Mouse (Mus musculus): ENCODE data around the gene Sin3b. TPM values are rescaled to one million over a fixed set of nuclear protein-coding genes. Genes with fewer than 3 reads are reported as not detected.
"Not testable (repeated sequence)": the region's sequence is repeated elsewhere in the genome, so short reads cannot be mapped to it uniquely, and the experiment has no call there.

The Sin3b gene
- total RNA-seq (2021) (10 to 100 TPM; 75.2 to 79.4 TPM), polyA plus RNA-seq (2012; rRNA removed) (91.6 and 97.5 TPM in 2 replicates)
- long read RNA-seq, full-length matches to known transcripts: 24 of 42 reads
- long read RNA-seq, partial matches to known transcripts: 14 of 42 reads
- long read RNA-seq, other reads (novel, unspliced or antisense): 4 of 42 reads

DNA sequence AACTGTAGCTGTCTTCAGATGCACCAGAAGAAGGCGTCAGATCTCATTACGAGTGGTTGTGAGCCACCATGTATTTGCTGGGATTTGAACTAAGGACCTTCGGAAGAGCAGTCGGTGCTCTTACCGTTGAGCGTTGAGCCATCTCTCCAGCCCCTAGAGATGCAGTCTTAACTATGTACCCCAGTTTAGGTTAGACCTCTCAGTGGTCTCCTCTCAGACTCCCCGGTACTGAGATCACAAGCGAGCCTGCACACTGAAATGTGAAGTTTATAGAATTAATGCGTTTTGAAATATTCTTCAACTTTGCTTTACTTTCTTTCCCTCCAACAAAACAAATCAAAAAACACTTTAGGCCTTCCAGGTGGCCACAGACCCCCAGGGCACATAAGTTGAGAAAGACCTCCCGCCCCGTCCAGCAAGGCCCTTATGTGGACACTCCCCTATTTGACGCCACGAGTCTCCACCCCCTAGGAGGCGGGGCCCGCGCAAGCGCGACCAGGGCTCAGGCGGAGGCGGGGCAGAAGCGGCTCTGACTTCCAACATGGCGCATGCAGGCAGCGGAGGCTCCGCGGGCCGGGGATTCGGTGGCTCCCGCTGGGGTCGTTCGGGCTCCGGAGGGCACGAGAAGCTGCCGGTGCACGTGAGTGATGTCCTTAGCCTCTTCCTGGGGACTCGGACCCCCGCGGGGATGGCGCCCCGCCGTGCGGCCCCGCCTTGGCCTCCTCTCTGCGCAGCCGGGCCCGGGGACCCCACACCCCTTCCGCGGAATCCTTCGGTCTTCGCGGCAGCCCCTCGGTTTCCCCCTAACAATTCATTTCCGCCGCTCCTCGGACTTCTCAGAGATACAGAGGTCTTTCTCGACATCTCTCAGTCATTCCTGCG is at the start of gene Sin3b:
TSS of gene Sin3b (plus strand) at position 517 of the 882 bp plus-strand sequence.
- Histone ChIP-seq H3K4me3 (peak within 1 kb of the TSS; percentile 100), H3K27ac (peak within 1 kb of the TSS; percentile 83), H3K79me2 (replicated peaks; ENCODE audit: control insufficient read depth, insufficient read depth, low read length) (peaks cover 4% of the 10 kb centered on the region; the same call in 1 of the 2 replicates), H3K36me3 (ENCODE audit: control insufficient read depth, insufficient read depth, low read length) (no peaks in the 10 kb centered on the region; the same call in 1 of the 2 replicates), H3K27me3 (ENCODE audit: control insufficient read depth, insufficient read depth, low read length) (no peaks in the 10 kb centered on the region), H3K9ac (ENCODE audit: low read depth, low read length) (peak within 1 kb of the TSS; percentile 86), H3K4me1 (ENCODE audit: control insufficient read depth, insufficient read depth, low read length) (peaks cover 1% of the 10 kb centered on the region; the same call in 1 of the 2 replicates)
- intact Hi-C loops (cut with DNase I): loop anchor here (5.0 to 10.0 kb wide), 3 partner anchors 248 to 801 kb away; partner anchors contain the start of genes 1700030K09Rik, Calr3 and Cherp
- WGBS: 14% methylated on average over 56 of the region's 56 CpGs
- TF ChIP-seq POLR2A (IDR thresholded peaks at IDR 0.05; ENCODE audit: insufficient read depth, low read depth, low read length): peak; percentile 90
- no peak for TF ChIP-seq CTCF (IDR thresholded peaks at IDR 0.05)
- TF ChIP-seq EP300 (IDR thresholded peaks at IDR 0.05; ENCODE audit: insufficient read depth, low read depth, low read length): no peak
- DNase-seq: peak; percentile 95 to 99

DNA sequence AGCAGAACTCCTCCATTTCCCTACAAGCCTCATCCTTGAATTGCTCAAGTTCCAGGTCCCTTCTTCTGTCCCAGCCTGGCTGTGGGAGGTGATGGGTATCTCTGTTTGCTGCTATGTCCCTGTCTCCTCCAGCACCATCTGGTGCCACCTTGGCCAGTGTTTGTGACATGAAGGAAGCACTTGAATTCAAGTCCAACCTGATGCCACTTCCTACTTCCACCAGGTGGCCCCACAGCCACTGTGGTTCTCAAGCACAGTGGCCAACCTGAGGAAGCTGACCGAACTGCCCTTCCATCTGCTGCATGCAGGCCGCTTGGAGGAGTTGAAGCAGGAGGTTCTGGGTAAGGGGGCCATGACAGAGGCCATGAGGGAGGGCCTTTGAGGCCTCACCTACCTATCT is 48.9 kb upstream of the Sin3b start:
- Histone ChIP-seq H3K27me3 (ENCODE audit: control insufficient read depth, insufficient read depth, low read length) (no peaks in the 10 kb centered on the region), H3K4me1 (ENCODE audit: control insufficient read depth, insufficient read depth, low read length) (no peaks in the 10 kb centered on the region), H3K27ac (no peak overlapping the region), H3K4me3 (no peak overlapping the region), H3K9ac (ENCODE audit: low read depth, low read length) (no peak overlapping the region), H3K36me3 (ENCODE audit: control insufficient read depth, insufficient read depth, low read length) (no peaks in the 10 kb centered on the region), H3K79me2 (replicated peaks; ENCODE audit: control insufficient read depth, insufficient read depth, low read length) (no peaks in the 10 kb centered on the region)
- 95% methylated on average over 2 of the region's 2 CpGs for WGBS
- intact Hi-C loops (cut with DNase I): no loop called here
- TF ChIP-seq POLR2A (IDR thresholded peaks at IDR 0.05; ENCODE audit: insufficient read depth, low read depth, low read length) (no peak), CTCF (IDR thresholded peaks at IDR 0.05) (peak; percentile 20; the same call in 1 of the 2 replicates)
- no peak for DNase-seq

DNA sequence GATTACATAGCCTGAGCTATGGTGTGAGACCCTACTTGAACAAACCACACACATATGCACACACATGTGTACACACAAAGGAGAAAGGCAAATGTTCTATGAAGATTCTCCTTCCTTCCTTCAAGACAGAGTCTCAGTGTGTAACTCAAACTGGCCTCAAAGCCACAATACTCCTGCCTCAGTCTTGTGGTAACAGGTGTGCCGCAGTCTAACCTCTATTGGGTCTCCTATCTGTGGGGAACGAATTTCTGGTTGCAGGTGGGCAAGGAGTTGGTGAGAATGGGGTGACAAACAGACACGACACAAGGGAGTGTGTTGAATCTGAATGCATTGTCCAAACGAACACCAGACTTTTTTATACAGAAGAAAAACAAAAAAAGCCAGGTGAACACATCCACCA is 46.6 kb upstream of the Sin3b start:
- no peak overlapping the region for H3K9ac ChIP-seq (ENCODE audit: low read depth, low read length)
- intact Hi-C loops (cut with DNase I): no loop called here
- no peak overlapping the region for H3K27ac ChIP-seq
- H3K4me3 ChIP-seq: no peak overlapping the region
- H3K4me1 ChIP-seq (ENCODE audit: control insufficient read depth, insufficient read depth, low read length): no peaks in the 10 kb centered on the region
- TF ChIP-seq POLR2A (IDR thresholded peaks at IDR 0.05; ENCODE audit: insufficient read depth, low read depth, low read length): no peak
- TF ChIP-seq CTCF (IDR thresholded peaks at IDR 0.05): no peak
- no peak for TF ChIP-seq EP300 (IDR thresholded peaks at IDR 0.05; ENCODE audit: insufficient read depth, low read depth, low read length)
- H3K27me3 ChIP-seq (ENCODE audit: control insufficient read depth, insufficient read depth, low read length): no peaks in the 10 kb centered on the region
- DNase-seq: no peak
- H3K79me2 ChIP-seq (replicated peaks; ENCODE audit: control insufficient read depth, insufficient read depth, low read length): no peaks in the 10 kb centered on the region
- 69% methylated on average over 4 of the region's 4 CpGs for WGBS
- H3K36me3 ChIP-seq (ENCODE audit: control insufficient read depth, insufficient read depth, low read length): no peaks in the 10 kb centered on the region

DNA sequence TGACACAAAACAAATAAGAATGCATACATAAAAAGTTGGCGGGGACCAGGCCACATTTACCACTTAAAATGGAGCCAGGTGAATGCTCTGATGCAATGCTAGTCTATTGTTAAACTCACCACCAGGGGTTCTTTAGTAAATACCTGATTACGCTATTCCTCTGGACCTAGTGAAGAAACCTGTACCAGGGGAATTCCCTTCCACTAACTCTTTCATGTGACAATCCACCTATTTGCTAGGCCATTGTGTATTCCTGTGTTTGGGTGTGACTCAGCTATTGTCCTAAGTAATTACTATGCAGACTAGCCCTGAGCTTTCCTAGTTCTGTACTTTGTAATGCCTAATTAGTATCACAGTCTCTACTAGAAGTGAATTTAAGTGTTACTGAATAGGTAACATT is 46.2 kb upstream of the Sin3b start:
- H3K9ac ChIP-seq (ENCODE audit: low read depth, low read length): not testable (repeated sequence)

DNA sequence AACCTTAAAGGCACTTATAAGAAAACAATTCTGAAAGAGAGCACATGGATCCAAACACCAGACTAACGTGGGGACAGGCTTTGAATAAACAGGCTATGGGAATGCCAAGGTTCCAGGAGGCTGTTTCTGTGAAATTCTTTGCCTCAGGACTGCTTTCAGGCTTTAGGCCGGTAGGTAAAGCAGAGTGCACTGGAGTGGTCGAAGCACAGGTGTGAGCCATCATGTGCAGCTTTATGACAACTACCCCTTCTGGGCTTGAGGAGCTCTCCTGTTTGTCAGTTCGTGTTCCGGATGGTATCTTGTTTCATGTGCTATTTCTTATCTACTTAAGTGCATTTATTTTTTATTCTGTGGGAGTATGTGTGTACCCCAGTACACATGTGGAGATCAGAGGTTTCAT is 45.8 kb upstream of the Sin3b start:
- intact Hi-C loops (cut with DNase I): no loop called here
- no peak overlapping the region for H3K27ac ChIP-seq
- TF ChIP-seq POLR2A (IDR thresholded peaks at IDR 0.05; ENCODE audit: insufficient read depth, low read depth, low read length): no peak
- no peak for TF ChIP-seq EP300 (IDR thresholded peaks at IDR 0.05; ENCODE audit: insufficient read depth, low read depth, low read length)
- TF ChIP-seq CTCF (IDR thresholded peaks at IDR 0.05): no peak
- H3K9ac ChIP-seq (ENCODE audit: low read depth, low read length): no peak overlapping the region
- no peak for DNase-seq
- H3K36me3 ChIP-seq (ENCODE audit: control insufficient read depth, insufficient read depth, low read length): no peaks in the 10 kb centered on the region
- no peak overlapping the region for H3K4me3 ChIP-seq
- no peaks in the 10 kb centered on the region for H3K79me2 ChIP-seq (replicated peaks; ENCODE audit: control insufficient read depth, insufficient read depth, low read length)
- no peaks in the 10 kb centered on the region for H3K27me3 ChIP-seq (ENCODE audit: control insufficient read depth, insufficient read depth, low read length)
- 66% methylated on average over 5 of the region's 5 CpGs for WGBS
- H3K4me1 ChIP-seq (ENCODE audit: control insufficient read depth, insufficient read depth, low read length): no peaks in the 10 kb centered on the region

More for the DNA sequence above, 46.2 kb upstream of the Sin3b start:
- H3K79me2 ChIP-seq (replicated peaks; ENCODE audit: control insufficient read depth, insufficient read depth, low read length); intact Hi-C loops (cut with DNase I); H3K4me3 ChIP-seq; DNase-seq; H3K4me1 ChIP-seq (ENCODE audit: control insufficient read depth, insufficient read depth, low read length); H3K27me3 ChIP-seq (ENCODE audit: control insufficient read depth, insufficient read depth, low read length); H3K27ac ChIP-seq; H3K36me3 ChIP-seq (ENCODE audit: control insufficient read depth, insufficient read depth, low read length): not testable (repeated sequence)
- WGBS: 81% methylated on average over 2 of the region's 2 CpGs

DNA sequence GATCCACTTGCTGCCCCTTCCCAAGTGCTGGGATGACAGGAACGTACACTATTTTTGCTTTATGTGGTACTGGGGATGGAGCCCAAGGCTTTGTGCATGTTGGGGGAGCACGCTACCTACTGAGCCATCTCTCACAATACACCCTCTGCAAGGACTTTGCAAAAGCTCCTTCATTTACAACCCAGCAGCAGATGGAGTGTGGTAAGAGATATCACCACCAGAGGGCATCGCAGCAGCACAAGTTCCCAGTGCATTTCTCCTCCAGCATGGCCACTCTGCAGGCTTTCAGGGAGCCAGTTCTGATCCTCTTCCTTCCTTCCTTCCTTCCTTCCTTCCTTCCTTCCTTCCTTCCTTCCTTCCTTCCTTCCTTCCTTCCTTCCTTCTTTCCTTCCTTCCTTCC is 43.0 kb upstream of the Sin3b start:
- Histone ChIP-seq H3K27ac (no peak overlapping the region), H3K79me2 (replicated peaks; ENCODE audit: control insufficient read depth, insufficient read depth, low read length) (no peaks in the 10 kb centered on the region), H3K9ac (ENCODE audit: low read depth, low read length) (no peak overlapping the region), H3K4me3 (no peak overlapping the region), H3K4me1 (ENCODE audit: control insufficient read depth, insufficient read depth, low read length) (no peaks in the 10 kb centered on the region), H3K27me3 (ENCODE audit: control insufficient read depth, insufficient read depth, low read length) (no peaks in the 10 kb centered on the region), H3K36me3 (ENCODE audit: control insufficient read depth, insufficient read depth, low read length) (no peaks in the 10 kb centered on the region)
- TF ChIP-seq POLR2A (IDR thresholded peaks at IDR 0.05; ENCODE audit: insufficient read depth, low read depth, low read length) (no peak), CTCF (IDR thresholded peaks at IDR 0.05) (peak; percentile 73)
- intact Hi-C loops (cut with DNase I): loop anchor here (5.0 kb wide), 2 partner anchors 67 to 127 kb away; no protein-coding TSS in a partner anchor
- WGBS: 19% methylated on average over 3 of the region's 3 CpGs
- peak; percentile 8 to 41 for DNase-seq
